Mouse (Mus musculus) 3134 (cell line): Measurements from ENCODE around the gene Adck1.
A peak's percentile ranks its signal among the peaks of the same experiment; 100 is the strongest.
"Not testable (repeated sequence)": the region's sequence is repeated elsewhere in the genome, so short reads cannot be mapped to it uniquely, and the experiment has no call there.

Experiments
- DNase-seq: peaks from one replicate; pipeline ENCODE4 v3.0.0-alpha.2; 2011; ENCODE audit warnings: low spot score; ENCODE audit not compliant: insufficient read length; ENCODE audit errors: extremely low read depth

Adck1 gene

DNA sequence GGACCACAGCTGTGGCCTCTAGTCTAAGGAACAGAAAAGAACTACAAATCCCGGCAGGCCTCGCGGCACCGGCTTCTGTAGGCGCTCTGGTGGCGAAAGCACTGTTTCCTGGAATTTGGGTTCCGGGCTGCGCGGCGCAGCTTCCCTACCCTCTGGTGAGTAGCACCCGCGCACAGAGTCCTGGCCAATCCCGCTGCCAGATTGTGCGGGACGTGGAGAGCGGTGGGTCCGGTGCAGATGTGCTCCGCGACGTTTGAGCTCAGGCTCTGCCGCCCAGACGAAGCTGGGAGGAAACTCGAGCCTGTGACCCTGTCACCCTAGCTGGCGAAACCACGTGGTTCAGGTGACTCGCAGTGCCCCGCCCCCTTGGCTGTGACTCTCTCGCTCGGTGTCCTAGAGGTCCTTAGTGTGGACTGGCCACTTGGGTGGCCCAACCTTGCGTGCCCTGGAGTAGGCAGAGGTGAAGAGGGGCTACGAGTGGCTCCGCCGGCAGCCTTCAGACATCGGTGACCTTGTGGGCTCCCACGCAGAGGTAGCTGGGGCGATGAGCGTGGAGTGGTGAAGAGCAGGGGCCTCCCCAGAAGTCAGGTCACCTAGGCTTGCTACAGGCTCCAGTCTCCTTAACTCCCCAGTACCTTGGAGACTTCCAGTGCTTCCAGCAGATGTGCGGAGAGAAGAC, at the start of gene Adck1:
Adck1 (plus strand) TSS at position 114 of the 679 bp plus-strand sequence.
- peak; percentile 90 for DNase-seq

DNA sequence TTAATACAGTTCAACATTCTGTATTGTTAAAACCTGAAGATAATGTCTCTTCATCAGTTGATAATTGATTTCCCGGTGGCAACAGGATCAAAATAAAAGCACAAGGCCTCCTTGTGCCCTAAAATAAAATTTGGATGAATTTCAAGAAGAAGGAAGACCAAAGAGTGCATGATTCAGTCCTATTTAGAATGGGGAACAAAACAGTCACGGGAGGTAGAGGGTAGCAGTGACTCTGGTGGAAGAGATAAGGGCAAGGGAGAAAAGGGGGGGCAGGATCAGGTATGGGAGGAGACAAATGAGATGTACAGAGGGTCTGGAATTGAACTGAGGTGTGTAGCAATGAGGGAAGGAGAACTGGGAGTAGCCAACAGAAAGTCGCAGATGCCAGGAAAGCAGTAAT, 45.8 kb upstream of the Adck1 start:
- no peak for DNase-seq

DNA sequence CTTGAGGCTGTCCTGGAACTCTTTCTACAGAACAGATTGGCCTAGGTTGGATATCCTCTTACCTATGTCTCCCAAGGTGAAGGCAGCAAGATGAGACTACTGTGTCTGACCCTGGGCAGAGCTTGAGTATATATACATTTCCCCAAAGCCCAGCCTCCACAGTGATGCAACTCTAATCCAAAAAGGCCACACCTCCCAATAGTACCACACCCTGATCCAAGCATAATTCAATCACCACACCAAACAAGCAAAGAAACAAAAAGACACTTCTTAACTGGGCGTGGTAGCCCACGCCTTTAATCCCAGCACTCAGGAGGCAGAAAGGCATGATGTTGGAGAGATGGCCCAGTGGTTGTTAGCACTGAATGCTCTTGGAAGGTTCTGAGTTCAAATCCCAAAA, 36.4 kb upstream of the Adck1 start, which contains the start of gene Gm5039:
Gm5039 (minus strand) TSS at position 101 of the 400 bp plus-strand sequence.
- DNase-seq = not testable (repeated sequence)

DNA sequence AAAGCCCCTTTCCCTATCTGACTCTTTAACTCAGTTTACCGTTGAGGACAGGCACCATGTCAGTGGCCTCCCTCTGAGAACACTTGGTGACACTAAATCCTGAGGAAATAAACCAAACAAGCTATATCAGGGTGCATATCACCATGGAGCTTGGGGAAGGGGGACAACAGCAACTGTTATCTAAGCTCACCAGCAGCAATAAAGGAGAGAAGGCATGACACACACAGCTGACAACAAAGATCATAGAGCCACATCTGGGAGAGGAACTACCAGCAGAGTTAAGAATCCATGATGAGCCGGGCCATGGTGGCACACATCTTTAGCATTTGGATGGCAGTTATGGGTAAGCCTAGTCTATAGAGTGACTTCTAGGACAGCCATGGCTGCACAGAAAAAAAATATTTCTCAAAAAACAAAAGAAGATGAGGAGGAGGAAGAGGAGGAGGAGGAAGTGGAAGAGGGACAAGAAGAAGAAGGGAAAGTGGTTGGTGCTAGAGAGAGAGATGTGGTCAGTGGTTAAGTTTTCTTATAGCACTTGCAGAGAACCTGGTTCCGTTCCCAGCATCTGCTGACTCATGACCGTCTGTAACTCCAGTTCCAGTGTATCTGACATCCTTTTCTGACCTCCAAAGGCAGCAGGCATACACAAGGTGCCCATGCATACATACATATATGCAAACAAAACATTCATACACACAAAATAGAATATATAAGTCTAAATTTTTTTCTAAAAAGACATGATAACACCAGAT, 23.5 kb upstream of the Adck1 start:
- not testable (repeated sequence) for DNase-seq

DNA sequence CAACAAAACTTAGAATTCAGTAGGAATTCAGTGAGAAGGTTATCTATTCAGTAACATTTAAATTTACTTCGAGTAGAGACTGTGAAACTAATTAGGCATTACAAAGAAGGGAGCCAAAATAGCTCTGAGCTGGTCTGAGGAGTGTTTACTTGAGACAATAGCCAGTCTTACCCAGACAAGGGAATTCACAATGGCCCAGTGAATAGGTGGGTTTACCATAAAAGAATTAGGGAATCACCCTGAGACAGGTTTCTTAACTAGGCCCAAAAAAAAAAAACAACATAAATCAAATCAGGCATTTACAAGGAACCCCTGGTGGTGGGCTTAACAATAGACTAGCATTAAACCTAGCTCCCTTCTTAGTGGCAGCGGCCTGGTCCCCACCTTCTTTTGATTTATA, 19.1 kb upstream of the Adck1 start:
- DNase-seq = not testable (repeated sequence)

DNA sequence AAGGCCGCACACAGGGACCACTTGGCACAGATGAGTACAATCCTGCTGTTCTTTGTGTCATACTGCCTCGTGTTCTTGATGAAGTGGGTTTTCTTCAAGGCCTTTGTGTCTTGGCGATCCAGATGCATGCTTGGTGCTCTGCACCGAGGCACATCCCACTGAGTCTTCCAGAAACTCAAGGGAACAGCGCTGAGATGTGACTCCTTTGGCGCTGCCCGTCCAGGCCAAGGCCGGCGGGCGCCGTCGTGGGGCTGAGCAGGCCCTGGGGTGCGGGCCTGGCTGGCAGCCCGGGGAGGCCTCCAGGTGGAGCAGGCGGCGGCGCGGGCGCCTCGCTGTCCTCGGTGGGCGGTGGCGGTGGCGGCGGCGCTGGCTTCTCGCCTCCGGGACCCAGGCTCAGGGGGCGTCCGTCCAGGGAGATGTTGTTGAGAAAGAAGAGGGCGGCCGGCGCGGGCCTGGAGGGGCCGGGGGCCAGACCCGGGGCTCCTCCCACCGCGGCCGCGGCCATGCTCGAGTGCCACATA, 6.1 kb upstream of the Adck1 start:
- no peak for DNase-seq

DNA sequence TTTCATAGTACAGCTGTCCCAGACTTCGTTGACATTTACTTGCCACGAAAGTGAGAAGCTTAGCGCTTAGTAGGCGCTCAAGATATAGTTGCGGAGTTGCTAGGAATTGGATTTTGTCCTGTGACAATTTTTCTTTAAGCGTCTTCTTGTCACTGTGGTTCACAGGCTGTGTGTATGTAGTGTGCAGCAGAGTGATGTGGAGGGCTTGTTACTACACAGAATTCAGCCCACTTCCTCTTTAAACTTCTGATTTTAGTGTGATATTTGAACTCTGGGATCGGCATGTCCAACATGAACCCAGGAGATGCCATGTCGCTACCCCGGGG, 729 bp downstream of the Adck1 start:
- no peak for DNase-seq

DNA sequence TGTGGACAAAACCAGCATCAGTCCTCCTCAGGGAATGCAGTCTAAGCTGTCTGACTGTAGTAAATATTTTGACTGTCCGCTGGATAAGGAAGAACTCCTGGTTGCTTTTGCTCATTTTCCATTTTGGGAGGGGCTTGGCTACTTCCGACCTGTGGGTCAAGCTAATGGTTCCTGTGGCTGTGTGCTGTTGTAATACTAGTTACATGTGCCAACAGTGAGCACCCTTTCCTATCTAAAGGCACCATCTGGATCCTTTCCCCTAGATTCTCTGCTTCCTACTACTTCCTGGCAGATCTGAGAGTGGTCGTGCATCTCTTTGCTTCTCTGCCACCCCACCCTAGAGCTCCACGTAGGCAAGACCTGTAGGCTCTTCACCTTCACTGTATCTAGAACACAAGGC, 7.3 kb downstream of the Adck1 start:
- no peak for DNase-seq

DNA sequence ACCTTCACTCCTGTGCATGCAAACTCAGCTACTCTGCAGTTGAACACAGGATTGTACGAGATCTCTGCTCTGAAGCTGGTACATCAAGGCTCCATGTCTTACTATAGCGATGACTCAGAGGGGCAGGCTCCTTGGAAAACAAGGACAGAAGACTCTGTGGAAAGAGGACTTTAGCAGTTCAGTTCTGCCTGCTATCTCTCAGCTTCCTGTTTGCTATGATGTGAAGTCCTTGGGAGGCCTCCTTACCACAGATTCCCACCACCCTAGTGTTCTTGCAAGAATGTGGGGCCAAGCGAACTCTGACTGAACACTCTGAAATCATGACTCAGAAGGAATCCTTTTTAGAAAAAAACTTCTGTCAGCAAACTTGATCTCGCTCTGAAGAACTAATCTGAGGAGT, 8.3 kb downstream of the Adck1 start:
- DNase-seq = no peak

DNA sequence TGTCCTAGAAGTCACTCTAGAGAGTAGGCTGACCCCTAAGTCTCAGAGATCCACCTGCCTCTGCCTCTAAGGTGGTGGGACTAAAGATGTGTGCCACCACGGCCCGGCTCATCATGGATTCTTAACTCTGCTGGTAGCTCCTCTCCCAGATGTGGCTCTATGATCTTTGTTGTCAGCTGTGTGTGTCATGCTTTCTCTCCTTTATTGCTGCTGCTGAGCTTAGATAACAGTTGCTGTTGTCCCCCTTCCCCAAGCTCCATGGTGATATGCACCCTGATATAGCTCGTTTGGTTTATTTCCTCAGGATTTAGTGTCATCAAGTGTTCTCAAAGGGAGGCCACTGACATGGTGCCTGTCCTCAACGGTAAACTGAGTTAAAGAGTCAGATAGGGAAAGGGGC, 9.3 kb downstream of the Adck1 start:
- not testable (repeated sequence) for DNase-seq

DNA sequence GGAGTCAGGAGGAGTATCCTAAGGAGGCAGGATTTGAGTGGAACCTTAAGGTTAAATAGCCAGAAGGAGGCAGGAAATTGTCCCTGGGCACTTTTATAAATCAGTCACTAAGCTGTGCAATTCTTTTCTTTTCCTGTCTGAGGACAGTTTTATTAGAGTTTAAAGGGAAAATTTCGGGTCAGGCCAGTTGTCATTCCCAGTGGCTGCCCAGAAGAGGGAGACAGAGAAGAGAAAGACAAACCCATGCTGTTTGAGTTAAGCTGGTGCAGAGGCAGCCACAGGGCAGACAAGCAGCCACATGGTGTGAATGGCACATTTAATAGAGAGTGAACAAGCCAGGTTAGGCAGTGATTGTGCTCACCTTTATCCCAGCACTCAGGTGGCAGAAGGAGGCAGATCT, 10.0 kb downstream of the Adck1 start:
- not testable (repeated sequence) for DNase-seq

DNA sequence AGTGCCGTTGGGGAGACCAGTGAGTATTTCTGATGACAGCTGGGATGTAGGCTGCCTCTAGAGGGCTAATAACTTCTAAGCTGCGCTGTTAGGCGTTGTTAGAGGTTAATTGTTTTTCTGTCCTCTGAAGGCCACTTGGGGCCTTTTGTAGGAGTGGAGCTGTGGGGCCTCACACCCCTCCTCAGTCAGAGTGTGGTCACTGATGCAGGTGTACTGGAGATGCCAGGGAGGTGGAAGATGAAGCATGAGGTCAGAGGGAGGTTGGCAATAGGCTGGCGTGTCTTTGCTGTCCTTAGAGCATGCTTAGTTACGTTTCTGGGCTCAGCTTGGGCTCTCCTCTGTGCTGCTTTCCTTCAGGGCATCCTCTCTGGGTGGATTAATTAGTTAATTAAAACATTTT, 11.7 kb downstream of the Adck1 start:
- no peak for DNase-seq

DNA sequence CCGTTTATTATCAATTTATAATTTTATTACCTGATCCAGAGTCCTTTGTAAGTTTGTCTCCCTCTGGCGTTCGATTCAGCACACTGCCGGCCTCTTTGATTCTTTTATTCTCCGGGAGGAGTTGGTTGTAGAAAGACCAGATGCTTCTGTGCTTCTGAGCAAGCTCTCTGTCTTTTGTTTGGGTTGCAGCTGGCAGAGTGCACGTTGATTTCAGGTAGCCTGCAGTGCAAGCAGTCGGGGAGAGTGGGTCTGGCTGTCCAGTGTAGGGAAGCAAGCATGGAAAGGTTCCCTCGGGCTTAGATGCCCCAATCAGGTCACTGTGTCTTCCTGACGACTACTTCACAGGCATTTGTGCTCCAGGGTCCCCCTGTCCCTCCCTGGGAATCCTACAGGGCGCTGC, 16.5 kb downstream of the Adck1 start:
- DNase-seq = no peak

DNA sequence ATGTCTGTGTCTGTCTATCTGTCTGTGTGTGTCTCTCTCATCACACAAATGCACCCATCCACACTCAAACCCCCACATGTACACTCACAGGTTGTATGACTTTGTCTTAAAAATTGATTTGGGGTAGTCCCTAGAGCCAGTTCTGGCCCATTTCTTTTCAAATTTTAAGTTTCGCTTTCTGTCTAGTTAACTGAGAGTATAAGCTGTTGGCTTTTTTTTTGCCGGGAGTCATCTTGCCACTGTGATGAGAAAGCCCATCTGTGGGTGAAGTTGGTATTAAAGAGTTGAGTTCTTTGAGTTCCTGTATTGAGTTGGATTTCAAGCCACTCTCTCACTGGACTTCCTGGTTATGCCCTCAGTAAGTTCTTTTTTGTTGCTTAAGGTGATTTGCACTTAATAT, 17.9 kb downstream of the Adck1 start:
- DNase-seq = no peak

DNA sequence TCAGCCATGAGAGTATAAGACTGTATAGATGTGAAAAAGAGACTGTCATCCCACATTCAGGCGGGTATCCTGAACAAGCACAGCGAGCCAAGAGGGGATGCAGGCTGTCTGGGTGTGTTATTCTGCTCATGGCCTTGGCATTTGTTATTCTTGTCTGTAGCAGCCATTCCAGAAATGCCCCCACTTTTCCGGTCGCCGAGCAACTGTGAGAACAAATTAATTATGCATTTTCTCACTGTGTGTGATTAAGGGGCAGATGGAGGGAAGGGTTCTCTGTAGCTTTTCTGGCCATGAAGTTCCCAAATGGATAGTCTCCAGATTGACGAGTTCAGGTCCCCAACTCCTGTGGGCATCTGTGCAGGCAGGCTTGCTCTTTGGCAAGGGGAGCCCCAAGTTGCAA, 28.5 kb downstream of the Adck1 start:
- DNase-seq = no peak

DNA sequence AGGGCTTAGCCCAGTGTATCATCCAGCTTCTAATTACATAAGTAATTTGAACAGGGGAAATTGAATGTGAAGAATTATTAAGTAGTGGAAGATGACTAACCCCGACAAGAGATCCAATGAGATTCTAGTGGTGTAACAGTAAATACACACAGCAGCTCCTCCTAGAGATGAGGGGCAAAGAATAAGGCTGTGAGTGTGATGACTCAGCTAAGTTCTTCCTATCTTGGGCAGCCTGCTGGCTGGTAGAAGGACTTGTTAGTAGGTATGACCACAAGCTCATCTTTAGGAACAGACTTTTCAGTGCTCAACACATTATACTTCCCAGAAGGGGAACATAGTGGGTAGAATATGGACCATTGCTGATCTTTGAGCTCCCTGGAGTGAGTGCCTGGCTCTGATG, 38.3 kb downstream of the Adck1 start:
- DNase-seq = no peak

DNA sequence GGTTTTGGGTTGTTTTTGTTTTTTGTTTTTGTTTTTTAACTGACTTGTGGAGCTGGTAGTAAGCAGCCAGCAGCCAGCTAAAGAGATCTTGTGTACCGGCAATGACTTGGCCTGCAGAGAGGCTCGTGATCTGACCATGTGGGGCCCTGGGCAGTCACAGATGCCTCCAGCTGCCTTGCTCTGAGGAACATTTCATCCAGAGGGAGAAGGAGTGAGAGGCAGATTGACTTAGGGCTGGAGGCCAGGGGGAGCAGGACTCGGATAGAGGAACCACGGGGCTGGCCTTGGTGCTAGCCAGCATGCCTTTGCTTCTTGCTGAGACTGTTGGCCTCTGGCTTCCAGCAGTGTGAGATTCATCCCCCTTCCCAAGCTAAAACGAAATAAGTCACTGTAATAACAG, 43.2 kb downstream of the Adck1 start:
- no peak for DNase-seq

DNA sequence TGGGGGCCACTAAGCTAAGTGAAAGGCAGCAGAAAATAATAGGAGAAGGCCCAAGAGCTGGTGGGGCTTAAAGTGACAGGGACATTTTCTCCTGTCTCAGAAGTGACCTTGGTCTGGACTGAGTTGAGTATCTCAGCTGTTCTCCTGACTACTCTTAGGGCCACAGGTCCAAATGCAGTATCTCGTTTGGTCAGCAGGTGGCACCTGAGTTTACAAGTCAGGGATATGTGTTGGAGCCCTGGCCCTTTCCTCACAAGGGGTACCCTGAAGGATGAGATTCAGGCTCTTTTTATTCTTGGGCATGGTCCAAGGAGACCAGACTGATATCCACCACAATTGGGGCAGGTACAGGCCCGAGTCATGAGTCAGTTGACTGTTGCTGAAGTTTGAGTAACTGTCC, 44.8 kb downstream of the Adck1 start:
- DNase-seq = no peak

DNA sequence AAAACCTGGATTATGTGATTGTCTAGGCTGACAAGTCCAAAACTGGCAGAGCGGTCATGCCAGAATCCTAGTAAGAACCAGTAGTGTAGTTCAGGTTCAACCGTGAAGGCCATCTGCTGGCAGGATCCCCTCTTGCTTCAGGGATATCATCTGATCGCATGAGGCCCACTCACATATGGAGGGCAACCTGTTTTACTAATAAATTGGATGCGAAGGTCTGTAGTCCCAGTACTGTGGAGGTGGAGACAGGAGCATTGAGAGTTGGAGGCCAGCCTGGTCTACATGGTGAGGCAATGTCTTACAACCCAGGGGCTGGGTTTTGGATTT, 47.6 kb downstream of the Adck1 start:
- no peak for DNase-seq

DNA sequence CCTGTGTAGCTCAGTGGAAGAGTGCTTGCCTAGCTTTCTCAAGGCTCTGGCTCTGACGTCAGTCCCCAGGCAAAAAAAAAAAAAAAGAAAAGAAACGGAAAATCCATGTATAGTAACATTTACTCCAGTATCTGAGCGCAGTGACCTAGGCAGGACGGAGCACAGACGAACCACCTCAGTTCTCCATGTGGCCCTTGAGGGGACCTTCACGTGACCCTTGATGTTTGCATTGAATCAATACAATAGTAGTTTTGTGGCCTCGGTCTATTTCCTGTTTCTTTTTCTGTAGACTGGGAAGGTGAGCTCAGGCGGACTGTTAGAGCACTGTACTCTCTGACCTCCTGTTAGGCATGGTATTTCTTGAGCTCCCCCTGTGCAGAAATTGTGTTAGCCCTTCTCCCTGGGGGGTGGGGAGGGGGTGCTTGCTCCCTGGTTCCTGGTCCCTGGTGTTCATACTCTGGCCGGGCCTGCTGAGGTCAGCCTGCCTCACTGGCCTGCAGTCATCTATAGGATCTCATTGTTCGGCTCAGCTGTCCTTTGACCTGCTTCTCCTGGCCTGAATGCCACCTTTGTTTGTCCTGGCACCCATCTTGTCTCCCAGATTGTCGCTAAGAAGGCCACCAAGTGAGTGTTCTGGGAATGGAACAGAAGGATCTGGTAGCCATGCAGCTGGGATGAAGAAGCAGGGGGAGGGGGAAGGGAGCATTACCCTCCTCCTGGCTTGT, 48.1 kb downstream of the Adck1 start:
- DNase-seq = no peak

DNA sequence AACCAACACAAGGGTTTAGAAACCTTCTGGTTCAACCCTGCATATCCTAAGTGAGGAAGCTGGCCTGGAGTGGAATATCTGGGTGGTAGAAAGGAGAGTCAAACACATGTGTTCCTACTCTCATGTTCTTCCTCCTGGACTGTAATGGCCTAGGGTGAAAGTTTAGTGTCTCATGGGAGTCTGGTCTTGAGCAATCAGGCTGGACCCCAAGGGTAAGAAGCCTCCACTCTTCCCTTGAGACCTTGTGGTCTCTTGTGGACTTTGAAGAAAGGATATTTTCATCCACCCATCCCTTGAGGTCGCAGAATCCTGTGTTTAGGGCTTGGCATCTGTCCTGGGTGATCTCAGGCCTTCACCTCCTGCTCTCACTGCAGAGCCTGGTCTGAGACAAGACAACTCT, 52.9 kb downstream of the Adck1 start:
- no peak for DNase-seq
